Mouse (Mus musculus): ENCODE results near the gene Slc38a5. TPM values are rescaled to one million over a fixed set of nuclear protein-coding genes. Genes with fewer than 3 reads are reported as not detected.
"Not testable (repeated sequence)": the region's sequence is repeated elsewhere in the genome, so short reads cannot be mapped to it uniquely, and the experiment has no call there.

The Slc38a5 gene
- polyA plus RNA-seq, 1 experiment from 2014 or later, result 30.6 TPM

DNA sequence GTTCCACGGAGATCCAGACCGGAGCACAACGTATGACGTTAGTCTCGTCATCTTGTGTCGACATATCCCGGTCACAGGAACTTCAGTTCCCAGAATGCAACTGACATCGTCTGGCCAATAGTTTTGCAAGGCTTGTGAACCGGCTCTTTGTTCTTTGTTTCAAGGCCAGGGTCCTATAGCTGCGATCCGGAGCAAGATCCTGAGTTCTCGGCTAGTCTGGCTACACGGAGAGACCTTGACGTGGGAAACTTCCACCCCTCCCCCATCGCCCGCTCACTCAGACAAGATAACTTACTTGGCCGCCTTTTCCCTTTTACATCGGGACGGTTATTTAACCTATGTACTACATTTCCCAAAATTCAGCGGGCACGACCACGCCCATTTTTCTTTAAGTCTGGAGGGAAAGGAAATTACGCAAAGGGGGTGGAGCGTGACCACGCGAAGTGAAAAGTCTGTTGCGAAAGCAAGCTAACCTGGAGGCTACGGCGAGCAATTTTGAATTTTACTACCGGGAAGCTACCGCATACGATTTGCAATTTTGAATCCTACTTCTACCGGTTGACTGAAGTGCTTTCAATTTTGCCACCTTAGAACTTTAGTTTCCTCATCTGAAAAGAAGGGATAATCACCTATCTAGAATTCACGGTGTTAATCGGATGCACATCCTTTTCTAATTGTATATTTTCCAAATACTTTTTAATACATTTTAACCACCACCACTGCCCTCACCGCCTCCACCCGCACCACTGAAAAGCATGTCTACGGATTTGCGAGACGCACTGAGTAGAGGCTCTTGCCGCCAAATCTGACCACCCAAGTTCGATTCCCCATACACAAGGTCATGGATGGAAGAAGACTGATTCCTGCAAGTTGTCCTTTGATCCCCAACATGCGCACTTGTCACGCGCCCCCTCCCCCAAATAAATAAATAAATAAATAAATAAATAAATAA is 18.3 kb upstream of the Slc38a5 start, which contains the start of gene Ftsj1:
Ftsj1 (minus strand) TSS at position 73 of the 952 bp plus-strand sequence.
- Histone ChIP-seq H3K4me1 (replicated peaks) (peaks cover 10% of the 10 kb centered on the region), H3K27me3 (no peaks in the 10 kb centered on the region), H3K4me2 (peak within 1 kb of the TSS; percentile 55), H3K9me3 (no peaks in the 10 kb centered on the region), H3K4me3 (peak within 1 kb of the TSS; percentile 52), H3K9ac (peak within 1 kb of the TSS; percentile 68), H3K36me3 (no peaks in the 10 kb centered on the region), H3K27ac (peak within 1 kb of the TSS; percentile 81)
- WGBS, result 14% methylated on average over 45 of the region's 45 CpGs
- ATAC-seq (ENCODE audit: low FRiP score), result peak; percentile 93

DNA sequence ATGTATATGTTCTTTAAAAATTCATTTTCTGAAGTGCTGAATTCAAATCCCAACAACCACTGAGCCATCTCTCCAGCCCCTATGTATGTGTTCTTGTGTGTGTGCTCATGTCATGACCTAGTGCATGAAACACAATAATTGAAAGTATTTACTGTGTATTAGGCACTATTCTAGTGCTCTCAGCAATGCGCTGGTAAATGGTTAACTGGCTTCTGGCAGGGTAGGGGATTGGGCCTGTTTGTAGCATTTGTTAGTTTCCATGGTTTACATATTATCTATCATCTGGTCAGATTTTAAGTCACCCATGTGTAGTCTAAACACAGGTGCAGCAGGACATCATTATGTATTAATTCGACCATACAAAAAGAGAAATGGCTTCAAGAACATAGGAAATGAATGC is 17.2 kb upstream of the Slc38a5 start:
- Histone ChIP-seq H3K9me3 (no peaks in the 10 kb centered on the region), H3K4me1 (replicated peaks) (peaks cover 10% of the 10 kb centered on the region)

DNA sequence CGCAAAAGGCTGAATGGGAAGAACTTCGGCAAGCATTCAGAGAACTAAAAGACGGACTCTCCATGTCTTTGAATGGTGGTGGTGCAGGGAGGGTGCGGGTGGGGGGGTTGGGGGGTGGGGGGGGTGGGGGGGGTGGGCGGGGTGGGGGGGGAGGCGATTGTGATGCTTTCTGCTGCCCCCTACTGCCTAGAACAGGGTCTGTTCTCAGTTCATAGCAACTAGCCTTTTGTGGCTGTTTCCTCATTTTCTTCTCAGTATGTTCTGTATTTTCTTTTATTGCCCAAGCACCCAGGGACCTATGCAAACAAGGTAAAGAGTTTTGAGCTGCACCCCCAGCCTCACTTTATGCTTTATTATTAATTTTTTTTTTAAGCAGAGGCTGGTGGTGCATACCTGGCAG is 15.1 kb upstream of the Slc38a5 start:
- H3K9me3 ChIP-seq, result no peaks in the 10 kb centered on the region
- no peak overlapping the region for H3K4me2 ChIP-seq
- peaks cover 8% of the 10 kb centered on the region for H3K4me1 ChIP-seq (replicated peaks)
- WGBS, result 31% methylated on average over 3 of the region's 6 CpGs
- H3K27ac ChIP-seq, result no peak overlapping the region
- H3K4me3 ChIP-seq, result no peak overlapping the region
- no peak for ATAC-seq (ENCODE audit: low FRiP score)
- no peak overlapping the region for H3K9ac ChIP-seq
- no peaks in the 10 kb centered on the region for H3K36me3 ChIP-seq
- no peaks in the 10 kb centered on the region for H3K27me3 ChIP-seq

More for the DNA sequence above, 17.2 kb upstream of the Slc38a5 start:
- H3K36me3 ChIP-seq, result no peaks in the 10 kb centered on the region
- H3K27ac ChIP-seq, result no peak overlapping the region
- ATAC-seq (ENCODE audit: low FRiP score), result no peak
- no peaks in the 10 kb centered on the region for H3K27me3 ChIP-seq
- no peak overlapping the region for H3K9ac ChIP-seq
- no peak overlapping the region for H3K4me2 ChIP-seq
- no peak overlapping the region for H3K4me3 ChIP-seq
- whole genome bisulfite sequencing, result 81% methylated on average over 2 of the region's 2 CpGs

DNA sequence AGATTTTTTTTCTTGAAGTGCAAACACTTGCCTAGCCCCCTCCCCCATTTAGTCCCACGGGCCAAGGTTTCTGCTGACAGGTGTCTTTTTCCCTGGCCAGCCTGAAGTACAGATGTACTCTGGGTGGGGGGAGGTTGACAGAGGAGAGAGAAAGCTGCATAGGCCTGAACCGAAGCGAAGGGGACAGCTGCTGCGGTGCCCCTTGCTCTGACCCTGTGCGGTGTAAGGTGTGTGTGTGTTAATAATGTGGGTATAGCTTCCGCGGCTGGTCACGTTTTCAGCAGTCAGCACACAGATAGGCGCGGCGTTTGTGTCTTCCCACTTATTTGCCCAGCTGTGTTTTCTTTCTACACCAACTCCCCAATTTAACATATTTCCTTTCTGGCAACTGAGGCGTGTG is 11.5 kb upstream of the Slc38a5 start:
- Histone ChIP-seq H3K27ac (no peak overlapping the region), H3K4me1 (replicated peaks) (no peaks in the 10 kb centered on the region), H3K4me2 (no peak overlapping the region), H3K9me3 (no peaks in the 10 kb centered on the region), H3K27me3 (no peaks in the 10 kb centered on the region), H3K36me3 (no peaks in the 10 kb centered on the region), H3K4me3 (no peak overlapping the region), H3K9ac (no peak overlapping the region)
- ATAC-seq (ENCODE audit: low FRiP score), result no peak
- 86% methylated on average over 12 of the region's 12 CpGs for WGBS

DNA sequence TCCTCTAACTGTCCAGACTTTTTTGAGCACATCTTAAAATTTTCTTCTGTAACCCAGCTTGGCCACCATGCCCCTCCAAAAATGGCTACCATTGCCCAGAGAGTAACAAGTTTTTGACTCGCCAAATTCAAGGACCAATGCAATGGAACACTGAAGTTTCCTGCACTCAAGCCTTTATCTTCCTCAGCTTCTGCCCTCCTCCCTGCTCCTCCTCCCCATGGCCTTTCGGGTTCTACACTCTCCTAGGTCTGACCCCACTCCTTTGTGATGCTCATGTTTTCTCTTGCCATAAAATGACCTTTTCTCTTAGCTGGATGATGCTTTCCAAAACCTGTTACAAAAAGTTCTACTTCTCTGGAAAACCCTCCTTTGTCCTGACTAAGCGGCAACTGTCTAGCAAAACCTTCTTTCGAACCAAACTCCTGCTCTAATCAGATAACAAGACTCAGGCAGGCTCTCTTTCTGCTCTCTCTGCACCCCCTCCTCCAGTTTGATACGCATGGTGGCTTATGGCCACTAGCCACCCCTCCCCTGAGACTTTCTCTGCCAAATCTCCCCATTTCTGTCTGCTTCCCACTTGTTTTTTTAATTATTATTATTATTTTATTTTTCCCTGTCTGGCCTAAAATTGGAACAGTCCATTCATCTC is 7.7 kb upstream of the Slc38a5 start:
- H3K27ac ChIP-seq, result no peak overlapping the region
- H3K36me3 ChIP-seq, result no peaks in the 10 kb centered on the region
- no peak overlapping the region for H3K4me3 ChIP-seq
- no peak overlapping the region for H3K9ac ChIP-seq
- 78% methylated on average over 5 of the region's 5 CpGs for WGBS
- no peak overlapping the region for H3K4me2 ChIP-seq
- peaks cover 5% of the 10 kb centered on the region; the same call in 1 of the 2 replicates for H3K9me3 ChIP-seq
- H3K4me1 ChIP-seq (replicated peaks), result no peaks in the 10 kb centered on the region
- no peak for ATAC-seq (ENCODE audit: low FRiP score)
- no peaks in the 10 kb centered on the region for H3K27me3 ChIP-seq

DNA sequence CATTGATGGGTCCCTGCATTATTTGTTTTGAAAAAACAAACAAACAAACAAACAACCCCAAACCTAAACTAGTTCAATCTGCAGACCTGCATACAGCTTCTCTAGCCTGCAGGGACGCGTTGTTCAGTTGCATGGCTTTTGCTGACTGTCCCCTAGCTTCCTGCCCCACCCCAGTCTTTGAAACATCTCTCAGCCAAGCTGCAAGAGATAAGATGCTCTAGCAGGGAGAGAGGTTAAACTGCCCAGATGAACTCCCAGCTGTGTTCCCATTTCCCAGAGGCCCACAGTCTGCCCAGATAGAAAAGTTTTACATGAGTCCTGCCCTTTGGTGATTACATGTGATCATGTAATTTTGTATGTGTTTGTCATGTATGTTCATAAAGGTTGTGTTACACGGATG is 6.7 kb upstream of the Slc38a5 start:
- Histone ChIP-seq H3K27ac (no peak overlapping the region), H3K4me2 (no peak overlapping the region), H3K9me3 (peaks cover 5% of the 10 kb centered on the region; the same call in 1 of the 2 replicates), H3K27me3 (no peaks in the 10 kb centered on the region), H3K36me3 (no peaks in the 10 kb centered on the region), H3K9ac (no peak overlapping the region), H3K4me3 (no peak overlapping the region), H3K4me1 (replicated peaks) (no peaks in the 10 kb centered on the region)
- no peak for ATAC-seq (ENCODE audit: low FRiP score)
- 85% methylated on average over 3 of the region's 3 CpGs for WGBS

DNA sequence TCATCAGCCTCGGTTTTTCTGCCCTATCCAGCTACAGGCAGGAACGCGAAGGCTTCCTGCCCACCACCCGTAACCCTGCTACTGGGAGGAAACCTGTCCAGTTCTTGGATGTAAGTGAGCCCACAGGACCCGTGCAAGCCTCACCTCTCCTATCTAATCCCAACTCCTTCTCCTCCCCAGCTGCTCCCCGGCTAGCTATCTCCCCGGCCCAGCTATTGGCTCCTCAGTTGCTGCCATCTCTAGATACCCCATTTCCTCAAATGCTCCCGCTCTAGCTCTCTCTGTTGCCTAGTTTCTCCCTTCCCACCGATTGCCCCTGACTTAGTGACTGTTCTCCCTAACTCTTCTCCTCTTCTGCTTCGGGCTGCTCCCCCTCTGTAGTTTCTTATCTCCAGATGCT is 1.1 kb downstream of the Slc38a5 start:
- no peak overlapping the region for H3K27ac ChIP-seq
- H3K9ac ChIP-seq, result no peak overlapping the region

DNA sequence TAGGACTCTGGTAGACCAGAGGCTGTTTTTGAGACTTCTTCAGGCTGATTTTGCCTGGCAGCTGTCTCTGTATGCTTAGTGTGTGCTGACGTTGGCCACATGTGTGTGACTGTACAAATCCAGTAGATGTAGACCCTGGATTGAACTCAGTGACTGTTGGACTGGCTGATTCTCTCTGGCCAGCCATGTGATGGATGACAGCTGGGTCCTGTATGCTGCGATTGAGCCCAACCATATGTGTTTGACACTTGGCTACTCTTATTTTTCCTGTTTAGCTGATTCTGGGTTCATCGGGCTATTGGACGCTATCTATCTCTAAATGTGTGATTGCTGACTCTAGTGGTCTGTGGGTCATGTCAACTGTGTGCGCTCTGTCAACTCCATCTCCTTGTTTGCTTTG is 3.1 kb downstream of the Slc38a5 start:
- Histone ChIP-seq H3K9ac (no peak overlapping the region), H3K4me2 (no peak overlapping the region), H3K4me1 (replicated peaks) (no peaks in the 10 kb centered on the region), H3K9me3 (no peaks in the 10 kb centered on the region), H3K4me3 (no peak overlapping the region), H3K27me3 (peaks cover 9% of the 10 kb centered on the region; the same call in 1 of the 2 replicates), H3K36me3 (no peaks in the 10 kb centered on the region), H3K27ac (no peak overlapping the region)
- no peak for ATAC-seq (ENCODE audit: low FRiP score)
- WGBS, result 91% methylated on average over 5 of the region's 5 CpGs

More for the DNA sequence above, 1.1 kb downstream of the Slc38a5 start:
- Histone ChIP-seq H3K4me2 (peak overlapping the region; percentile 31; the same call in 1 of the 2 replicates), H3K9me3 (peaks cover 5% of the 10 kb centered on the region; the same call in 1 of the 2 replicates), H3K4me1 (replicated peaks) (no peaks in the 10 kb centered on the region), H3K27me3 (peaks cover 9% of the 10 kb centered on the region; the same call in 1 of the 2 replicates), H3K36me3 (no peaks in the 10 kb centered on the region), H3K4me3 (no peak overlapping the region; the same call in 1 of the 2 replicates)
- WGBS, result 37% methylated on average over 10 of the region's 10 CpGs
- ATAC-seq (ENCODE audit: low FRiP score), result no peak

DNA sequence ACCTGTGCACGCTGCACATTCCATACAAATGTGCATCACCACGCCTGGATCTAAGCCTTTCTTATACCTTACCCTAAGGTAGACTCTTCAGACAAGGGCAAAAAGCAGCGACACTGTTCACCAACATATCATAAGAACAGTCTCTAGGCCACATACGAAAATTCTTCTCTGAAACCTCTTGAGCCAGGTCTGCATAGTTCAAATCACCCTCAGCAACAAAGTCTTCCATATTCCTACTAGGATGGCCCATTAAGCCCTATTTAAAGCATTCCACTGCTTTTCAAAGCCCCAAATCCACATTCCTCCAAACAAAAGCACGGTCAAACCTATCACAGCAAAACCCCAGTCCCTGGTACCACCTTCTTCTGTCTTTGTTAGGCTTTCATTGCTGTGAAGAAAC is 17.7 kb downstream of the Slc38a5 start:
- ATAC-seq (ENCODE audit: low FRiP score), result no peak
- H3K27ac ChIP-seq, result no peak overlapping the region
- H3K4me3 ChIP-seq, result no peak overlapping the region
- H3K4me1 ChIP-seq (replicated peaks), result no peaks in the 10 kb centered on the region
- H3K4me2 ChIP-seq, result no peak overlapping the region
- no peaks in the 10 kb centered on the region for H3K9me3 ChIP-seq
- WGBS, result 77% methylated on average over 5 of the region's 5 CpGs
- H3K36me3 ChIP-seq, result no peaks in the 10 kb centered on the region
- no peaks in the 10 kb centered on the region for H3K27me3 ChIP-seq
- H3K9ac ChIP-seq, result no peak overlapping the region

DNA sequence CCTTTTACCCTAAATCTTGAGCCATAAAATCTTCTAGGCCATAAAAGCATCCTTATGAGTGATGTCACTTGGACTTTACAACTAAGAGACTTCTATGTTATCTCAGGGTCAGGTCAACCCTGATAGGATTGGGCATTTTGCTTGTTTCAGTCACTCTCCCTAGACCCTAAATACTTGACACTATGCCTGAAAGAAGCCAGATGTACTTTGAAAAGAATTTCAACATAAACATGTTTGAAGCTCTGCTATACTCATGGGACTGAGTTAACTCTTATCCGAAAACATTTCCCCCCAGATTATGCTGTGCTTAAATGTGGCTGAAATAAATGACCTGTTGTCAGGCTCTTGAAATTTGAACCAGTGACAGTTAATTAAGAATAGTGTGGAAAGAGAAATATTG is 38.4 kb downstream of the Slc38a5 start:
- WGBS, result 97% methylated on average over 1 of the region's 1 CpGs
- Histone ChIP-seq H3K4me3 (no peak overlapping the region), H3K4me1 (replicated peaks) (no peaks in the 10 kb centered on the region), H3K4me2 (no peak overlapping the region), H3K9me3 (no peaks in the 10 kb centered on the region), H3K36me3 (no peaks in the 10 kb centered on the region), H3K27ac (no peak overlapping the region), H3K27me3 (no peaks in the 10 kb centered on the region), H3K9ac (no peak overlapping the region)
- ATAC-seq (ENCODE audit: low FRiP score), result no peak

DNA sequence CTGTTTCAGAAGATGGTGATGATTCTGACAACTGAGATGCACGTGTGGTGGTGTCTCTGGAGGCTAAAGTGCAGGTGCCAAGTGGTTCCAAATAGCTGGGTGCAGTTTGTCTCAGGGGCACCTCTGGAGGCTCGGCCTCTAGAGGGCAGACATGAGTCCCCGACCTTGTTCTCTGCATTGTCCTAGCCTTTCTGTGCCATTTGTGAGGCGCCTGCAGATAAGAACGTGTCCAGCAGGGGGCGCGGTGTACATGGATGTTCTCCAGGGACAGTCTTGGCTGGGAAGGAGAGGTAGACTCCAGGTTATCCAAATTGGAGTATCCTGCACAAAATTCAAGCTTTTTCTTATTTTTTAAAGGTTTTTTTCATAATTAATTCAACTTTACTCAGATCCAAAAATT is 44.0 kb downstream of the Slc38a5 start:
- not testable (repeated sequence) for H3K27ac ChIP-seq; H3K36me3 ChIP-seq; H3K4me3 ChIP-seq; H3K27me3 ChIP-seq; H3K4me2 ChIP-seq; ATAC-seq (ENCODE audit: low FRiP score); H3K9ac ChIP-seq; H3K9me3 ChIP-seq; H3K4me1 ChIP-seq (replicated peaks)
- 14% methylated on average over 7 of the region's 7 CpGs for WGBS

DNA sequence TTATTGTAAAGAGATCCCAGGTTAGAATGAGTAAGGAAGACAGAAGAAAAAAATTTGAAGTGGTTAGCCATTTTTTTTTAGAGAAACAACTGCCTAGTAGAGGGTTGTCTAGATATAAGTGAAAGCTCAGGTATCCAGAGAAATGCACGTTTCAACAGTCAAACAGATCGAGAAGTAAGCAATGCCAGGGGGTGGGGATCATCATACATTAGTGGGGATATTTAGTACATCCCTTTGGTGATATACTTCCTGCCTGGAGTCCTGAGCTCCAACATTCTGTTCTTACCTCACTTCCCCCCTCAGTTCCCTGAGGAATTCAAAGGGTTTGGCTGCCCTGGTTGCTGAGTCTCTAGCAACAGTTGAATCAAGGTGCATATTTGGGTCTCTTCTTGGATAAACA is 56.2 kb downstream of the Slc38a5 start, which contains the start of gene Ssxb10:
Ssxb10 (plus strand) TSS at position 301 of the 400 bp plus-strand sequence.
- H3K27ac ChIP-seq, result no peak within 1 kb of the TSS
- H3K4me2 ChIP-seq, result no peak within 1 kb of the TSS
- H3K27me3 ChIP-seq, result no peaks in the 10 kb centered on the region
- WGBS, result 73% methylated on average over 2 of the region's 2 CpGs
- no peak for ATAC-seq (ENCODE audit: low FRiP score)
- H3K9me3 ChIP-seq, result peaks cover 15% of the 10 kb centered on the region
- no peak within 1 kb of the TSS for H3K4me3 ChIP-seq
- H3K4me1 ChIP-seq (replicated peaks), result no peaks in the 10 kb centered on the region
- H3K9ac ChIP-seq, result no peak within 1 kb of the TSS
- no peaks in the 10 kb centered on the region for H3K36me3 ChIP-seq
